Mouse (Mus musculus) C2C12 (cell line): ENCODE data around the gene Ptpn3.

Source experiments
- CTCF ChIP-seq: IDR thresholded peaks from one replicate; pipeline ENCODE4 v1.5.1; 2011; ENCODE audit not compliant: control insufficient read depth, insufficient read depth, insufficient read length
- USF1 ChIP-seq: IDR thresholded peaks from one replicate; pipeline ENCODE4 v1.6.1; 2011; ENCODE audit warnings: low read depth, mild to moderate bottlenecking, control low read depth, moderate library complexity

GRCm38 (mm10) chr4:57172861-57173260 lies 128.8 kb downstream of the Ptpn3 start:
- TF ChIP-seq CTCF: no peak
- no peak for TF ChIP-seq USF1
